Mouse (Mus musculus): ENCODE results near the gene Olfr825. TPM values are rescaled to one million over a fixed set of nuclear protein-coding genes. Genes with fewer than 3 reads are reported as not detected.
"Not testable (repeated sequence)": the region's sequence is repeated elsewhere in the genome, so short reads cannot be mapped to it uniquely, and the experiment has no call there.

The Olfr825 gene
- polyA plus RNA-seq, 1 experiment from 2014 or later, result not detected

DNA sequence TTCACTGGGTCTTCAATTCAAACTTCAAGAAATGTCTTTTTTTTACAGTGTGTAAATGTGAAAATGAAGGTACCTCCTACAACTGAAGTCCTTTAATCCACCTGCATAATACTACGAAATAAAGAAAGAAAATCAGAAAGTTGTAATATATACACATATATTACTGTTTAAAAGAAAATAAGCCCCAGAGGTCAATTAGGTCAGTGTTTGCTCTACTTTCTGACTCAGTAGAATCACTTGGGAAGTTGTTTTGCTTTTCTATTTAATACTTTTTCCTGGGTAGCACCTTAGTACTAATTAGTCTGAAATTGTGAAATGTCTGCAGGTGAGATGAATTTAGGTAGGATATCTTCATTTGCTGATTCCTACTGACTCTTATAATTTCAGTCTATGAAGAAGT lies 51.3 kb downstream of the Olfr825 start, which contains the start of gene Olfr823:
Olfr823 (minus strand) TSS at position 101 of the 400 bp plus-strand sequence.
- H3K27me3 ChIP-seq (replicated peaks; ENCODE audit: control insufficient read depth, insufficient read depth, low read length); H3K4me1 ChIP-seq (replicated peaks; ENCODE audit: control insufficient read depth, insufficient read depth, low read length); DNase-seq (ENCODE audit: low spot score); H3K9me3 ChIP-seq (ENCODE audit: control insufficient read depth, low read length); H3K27ac ChIP-seq (ENCODE audit: low read depth); H3K9ac ChIP-seq (ENCODE audit: low read length); H3K4me2 ChIP-seq (ENCODE audit: low read length); H3K36me3 ChIP-seq (ENCODE audit: control insufficient read depth, insufficient read depth, low read length); ATAC-seq (replicated peaks; ENCODE audit: low FRiP score, low TSS enrichment, low read depth); H3K4me3 ChIP-seq (ENCODE audit: low read depth, low read length): not testable (repeated sequence)
- 83% methylated on average over 1 of the region's 1 CpGs for WGBS

Other genes with a start within 250 kb of the Olfr825 start
- gene Olfr818, start 217.7 kb downstream of the Olfr825 start, polyA plus RNA-seq (2014; fragmentation: Nextera tagmentation; extraction: Ambion mirVana), result not detected in 2 replicates
- not detected in 2 replicates for gene Olfr819, start 199.5 kb downstream of the Olfr825 start, polyA plus RNA-seq (2014; fragmentation: Nextera tagmentation; extraction: Ambion mirVana)
- gene Olfr247, start 190.6 kb downstream of the Olfr825 start, polyA plus RNA-seq (2014; fragmentation: Nextera tagmentation; extraction: Ambion mirVana), result not detected in 2 replicates
- not detected in 2 replicates for gene Gm10310, start 181.7 kb downstream of the Olfr825 start, polyA plus RNA-seq (2014; fragmentation: Nextera tagmentation; extraction: Ambion mirVana)
- gene Olfr820, start 154.1 kb downstream of the Olfr825 start, polyA plus RNA-seq (2014; fragmentation: Nextera tagmentation; extraction: Ambion mirVana), result not detected in 2 replicates
- gene Olfr821, start 136.4 kb downstream of the Olfr825 start, polyA plus RNA-seq (2014; fragmentation: Nextera tagmentation; extraction: Ambion mirVana), result not detected in 2 replicates
- not detected in 2 replicates for gene Olfr822, start 95.6 kb downstream of the Olfr825 start, polyA plus RNA-seq (2014; fragmentation: Nextera tagmentation; extraction: Ambion mirVana)
- not detected in 2 replicates for gene Olfr823, start 51.4 kb downstream of the Olfr825 start, polyA plus RNA-seq (2014; fragmentation: Nextera tagmentation; extraction: Ambion mirVana)
- not detected in 2 replicates for gene Olfr824, start 36.8 kb downstream of the Olfr825 start, polyA plus RNA-seq (2014; fragmentation: Nextera tagmentation; extraction: Ambion mirVana)
- not detected in 2 replicates for gene Olfr826, start 17.4 kb upstream of the Olfr825 start, polyA plus RNA-seq (2014; fragmentation: Nextera tagmentation; extraction: Ambion mirVana)
- gene Olfr827, start 47.6 kb upstream of the Olfr825 start, polyA plus RNA-seq (2014; fragmentation: Nextera tagmentation; extraction: Ambion mirVana), result not detected in 2 replicates
- not detected in 2 replicates for gene Neurod4, start 113.5 kb upstream of the Olfr825 start, polyA plus RNA-seq (2014; fragmentation: Nextera tagmentation; extraction: Ambion mirVana)
- 0.53 and 0.75 TPM in 2 replicates for gene Tespa1, start 156.1 kb upstream of the Olfr825 start, polyA plus RNA-seq (2014; fragmentation: Nextera tagmentation; extraction: Ambion mirVana)
- not detected in 2 replicates for gene Vmn2r84, start 227.6 kb upstream of the Olfr825 start, polyA plus RNA-seq (2014; fragmentation: Nextera tagmentation; extraction: Ambion mirVana)

Data from intestine, embryonic 14.5 days (tissue).